Mouse (Mus musculus) hindbrain, embryonic 15.5 days (tissue): ENCODE data around the gene Prdx3. TPM values are rescaled to one million over a fixed set of nuclear protein-coding genes. Genes with fewer than 3 reads are reported as not detected.

Experiments used
- ATAC-seq: fragments of 200-750 bp; cut with Nextera tagmentation; 2 replicates; pipeline ENCODE4 v1.8.0; 2017; ENCODE audit warnings: low read depth, moderate number of reproducible peaks, moderate TSS enrichment; ENCODE audit not compliant: low FRiP score
- H3K27ac ChIP-seq: fragments of 300-500 bp; sonication (generic); replicated peaks from 2 replicates; pipeline ENCODE4 v1.5.1; 2015; ENCODE audit warnings: mild to moderate bottlenecking, inconsistent platforms
- H3K27me3 ChIP-seq: fragments of 300-500 bp; sonication (generic); 2 replicates; pipeline ENCODE4 v1.6.1; 2015; ENCODE audit warnings: control low read depth, inconsistent platforms
- H3K36me3 ChIP-seq: fragments of 300-500 bp; sonication (generic); 2 replicates; pipeline ENCODE4 v1.6.1; 2015; ENCODE audit warnings: control low read depth, inconsistent platforms
- H3K4me1 ChIP-seq: fragments of 300-500 bp; sonication (generic); replicated peaks from 2 replicates; pipeline ENCODE4 v1.6.1; 2015; ENCODE audit warnings: control low read depth, inconsistent platforms
- H3K4me2 ChIP-seq: fragments of 300-500 bp; sonication (generic); 2 replicates; pipeline ENCODE4 v1.6.1; 2015; ENCODE audit warnings: moderate library complexity, mild to moderate bottlenecking, inconsistent platforms
- H3K4me3 ChIP-seq: fragments of 300-500 bp; sonication (generic); 2 replicates; pipeline ENCODE4 v1.5.1; 2015; ENCODE audit warnings: mild to moderate bottlenecking, inconsistent platforms
- H3K9ac ChIP-seq: fragments of 300-500 bp; sonication (generic); 2 replicates; pipeline ENCODE4 v1.6.1; 2015; ENCODE audit warnings: inconsistent platforms
- H3K9me3 ChIP-seq: fragments of 300-500 bp; sonication (generic); 2 replicates; pipeline ENCODE4 v1.6.1; 2016; ENCODE audit warnings: control low read depth, inconsistent platforms
- WGBS: fragments of 180-500 bp; shearing (Covaris S2); methylation state at CpG from one replicate; pipeline ENCODE4 v1.1.7; 2015; 5-methylcytosine and 5-hydroxymethylcytosine counted together
- polyA plus RNA-seq: library from polyadenylated mRNA; unstranded; fragments of >200 nt; fragmentation: Nextera tagmentation; extraction: Ambion mirVana; gene quantifications from 2 replicates; pipeline ENCODE4 v1.2.1, GENCODE M21; 2015

Prdx3 gene
- polyA plus RNA-seq: 109 and 112 TPM in 2 replicates

DNA sequence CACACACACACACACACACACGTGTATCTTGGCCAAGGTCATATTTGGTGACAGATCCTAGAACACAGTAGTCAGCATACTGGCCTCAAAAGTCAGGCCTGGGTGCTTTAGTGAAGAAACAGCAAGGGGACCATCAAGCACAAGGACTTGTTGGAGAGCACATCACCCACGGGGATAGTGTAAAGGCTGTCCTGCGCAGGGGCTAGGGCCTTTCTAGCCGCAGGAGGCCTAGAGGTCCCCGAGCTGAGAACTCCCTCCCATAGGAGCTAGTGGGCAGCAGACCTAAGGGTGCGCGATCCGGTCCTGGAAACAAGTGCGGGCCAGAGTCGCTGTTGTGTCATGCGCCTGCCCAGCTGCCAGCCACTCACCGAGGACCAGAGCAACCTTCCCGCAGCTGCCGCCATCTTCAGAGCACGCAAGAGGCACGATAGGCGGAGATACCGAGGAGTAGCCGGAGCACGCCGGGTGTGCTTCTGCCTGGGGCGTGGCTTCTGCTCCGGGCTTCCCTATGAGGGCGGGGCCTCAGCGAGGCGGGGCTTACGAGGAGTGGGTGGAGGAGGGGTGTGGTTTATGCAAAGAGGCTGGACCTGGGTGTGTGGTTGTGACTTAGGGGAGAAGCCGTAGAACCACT, at the start of gene Prdx3:
TSS of gene Prdx3 (minus strand) at position 493 of the 631 bp plus-strand sequence.
- under 1% methylated on average over 28 of the region's 28 CpGs for WGBS
- Histone ChIP-seq H3K4me1 (peaks cover 16% of the 10 kb centered on the region; the same call in 1 of the 2 replicates), H3K4me2 (peak within 1 kb of the TSS; percentile 76), H3K4me3 (peak within 1 kb of the TSS; percentile 58), H3K27me3 (no peaks in the 10 kb centered on the region), H3K36me3 (peaks cover 9% of the 10 kb centered on the region; the same call in 1 of the 2 replicates), H3K27ac (peak within 1 kb of the TSS; percentile 72), H3K9me3 (no peaks in the 10 kb centered on the region), H3K9ac (peak within 1 kb of the TSS; percentile 64)
- ATAC-seq: peak; percentile 98

DNA sequence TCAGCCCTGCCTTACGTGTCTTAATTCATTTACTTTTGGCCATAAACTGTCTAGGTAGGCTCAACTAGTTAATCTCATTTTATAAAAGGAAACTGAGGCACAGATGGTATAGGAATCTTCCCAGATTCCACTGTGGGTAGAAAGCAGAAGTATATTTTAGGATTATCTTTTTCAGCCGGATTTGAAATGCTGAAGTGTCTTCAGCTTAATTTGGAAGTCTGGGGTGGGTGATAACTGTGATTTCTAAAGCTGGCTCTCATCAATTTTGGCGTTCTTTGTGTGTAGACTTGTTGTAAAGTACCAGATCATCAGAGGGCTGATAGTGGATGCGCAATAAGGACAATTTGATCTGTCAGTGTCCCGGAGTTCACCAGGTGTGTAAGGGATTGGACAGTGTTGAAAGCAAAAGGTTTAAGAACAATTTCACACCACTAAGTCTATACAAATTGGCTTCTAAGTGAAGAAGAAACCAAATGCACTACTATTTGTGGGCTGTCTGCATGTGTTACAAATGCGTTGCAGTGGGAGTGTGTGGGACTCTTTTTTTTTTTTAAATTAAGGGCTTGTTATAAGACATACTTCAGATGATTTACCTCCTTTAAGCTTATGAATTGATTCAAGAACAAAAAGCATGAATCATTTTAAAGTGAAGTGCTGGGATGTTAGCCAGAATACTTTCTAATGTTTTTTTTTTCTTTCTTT, 42.7 kb upstream of the Prdx3 start:
- 92% methylated on average over 6 of the region's 6 CpGs for WGBS
- Histone ChIP-seq H3K9me3 (no peaks in the 10 kb centered on the region), H3K27me3 (no peaks in the 10 kb centered on the region), H3K4me1 (no peaks in the 10 kb centered on the region), H3K36me3 (no peaks in the 10 kb centered on the region), H3K9ac (no peak overlapping the region), H3K4me3 (no peak overlapping the region), H3K27ac (no peak overlapping the region), H3K4me2 (no peak overlapping the region)
- no peak for ATAC-seq

DNA sequence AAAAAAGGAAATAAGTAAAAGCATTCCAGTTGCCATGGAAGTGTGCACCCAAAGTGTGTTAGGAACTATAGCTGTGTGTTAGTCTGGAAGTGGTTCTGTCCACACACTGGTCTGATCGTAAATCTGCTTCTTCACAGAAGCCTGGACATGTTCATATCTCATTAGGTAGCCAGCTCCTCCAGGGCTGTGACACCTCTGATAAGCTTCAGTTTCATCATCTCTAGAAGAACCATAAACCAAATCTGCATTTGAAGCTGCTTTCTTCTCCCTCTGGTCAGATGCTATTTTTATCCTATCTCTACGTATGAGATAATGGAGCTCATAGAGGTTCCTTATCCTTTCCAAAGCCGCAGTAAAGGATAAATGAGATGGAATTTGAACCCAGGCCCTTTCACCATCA, 41.5 kb upstream of the Prdx3 start:
- no peak for ATAC-seq
- H3K27ac ChIP-seq: no peak overlapping the region
- 92% methylated on average over 3 of the region's 3 CpGs for WGBS
- no peak overlapping the region for H3K4me2 ChIP-seq
- no peaks in the 10 kb centered on the region for H3K9me3 ChIP-seq
- H3K36me3 ChIP-seq: no peaks in the 10 kb centered on the region
- H3K4me3 ChIP-seq: no peak overlapping the region
- H3K4me1 ChIP-seq: no peaks in the 10 kb centered on the region
- H3K27me3 ChIP-seq: no peaks in the 10 kb centered on the region
- no peak overlapping the region for H3K9ac ChIP-seq

DNA sequence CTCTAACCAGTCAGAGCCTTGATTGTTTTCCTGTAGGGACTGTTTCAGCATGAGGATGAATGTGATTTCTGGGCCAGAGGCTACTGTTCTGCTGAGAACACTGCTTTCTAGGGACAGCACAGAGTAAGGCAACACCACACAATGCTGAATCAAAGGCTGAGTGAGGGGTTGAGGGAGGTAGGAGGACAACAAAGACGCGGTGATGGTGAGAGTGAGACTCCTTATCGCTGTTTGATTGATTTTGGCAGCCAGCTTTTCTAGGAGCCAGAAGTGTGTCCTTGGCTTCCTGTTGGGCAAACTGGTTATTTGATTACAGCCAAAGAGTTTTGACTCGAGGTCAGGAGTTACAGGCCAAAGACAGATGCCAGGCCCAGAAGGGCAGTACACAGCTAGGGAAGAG, 40.9 kb upstream of the Prdx3 start:
- Histone ChIP-seq H3K27ac (no peak overlapping the region), H3K9me3 (no peaks in the 10 kb centered on the region), H3K27me3 (no peaks in the 10 kb centered on the region), H3K36me3 (no peaks in the 10 kb centered on the region), H3K9ac (no peak overlapping the region), H3K4me2 (no peak overlapping the region), H3K4me1 (no peaks in the 10 kb centered on the region), H3K4me3 (no peak overlapping the region)
- WGBS: 62% methylated on average over 4 of the region's 4 CpGs
- no peak for ATAC-seq

DNA sequence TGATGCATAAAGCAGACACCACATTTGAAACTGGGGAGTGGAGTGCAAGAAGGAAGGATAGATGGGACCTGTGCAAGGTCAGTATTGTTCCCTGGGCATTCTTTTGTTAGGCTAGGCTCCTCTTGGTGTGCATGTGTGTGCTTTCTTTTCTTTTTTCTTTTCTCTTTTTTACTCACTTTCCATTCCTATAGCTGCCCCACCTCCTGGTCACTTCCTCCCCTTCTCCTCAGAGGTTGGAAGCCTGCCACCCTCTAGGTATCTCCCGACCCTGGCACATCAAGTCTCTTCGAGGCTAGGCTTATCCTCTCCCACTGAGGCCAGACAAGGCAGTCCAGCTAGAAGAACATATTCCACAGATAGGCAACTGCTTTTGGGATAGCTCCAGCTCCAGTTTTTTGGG, 37.3 kb upstream of the Prdx3 start:
- no peaks in the 10 kb centered on the region for H3K36me3 ChIP-seq

DNA sequence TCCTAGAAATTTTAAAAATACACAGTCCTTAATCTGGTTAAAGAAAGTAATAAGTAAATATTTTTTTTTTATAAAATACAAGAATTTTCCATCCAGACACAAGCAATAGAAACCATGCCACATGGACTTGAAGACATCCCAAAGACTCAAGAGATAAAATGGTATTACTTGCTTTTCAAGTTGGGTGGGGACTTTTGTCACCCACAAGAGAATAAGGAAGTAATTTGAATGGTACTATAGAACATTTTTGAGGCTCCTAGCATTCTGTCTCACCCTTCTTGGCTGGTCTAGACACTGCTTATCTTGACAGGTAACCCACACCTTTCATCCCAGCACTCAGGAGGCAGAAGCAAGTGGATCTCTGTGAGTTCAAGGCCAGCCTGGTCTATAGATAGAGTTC, 35.9 kb upstream of the Prdx3 start:
- ATAC-seq: no peak
- H3K9ac ChIP-seq: no peak overlapping the region
- H3K4me2 ChIP-seq: no peak overlapping the region
- H3K4me3 ChIP-seq: no peak overlapping the region
- H3K4me1 ChIP-seq: no peaks in the 10 kb centered on the region
- H3K36me3 ChIP-seq: no peaks in the 10 kb centered on the region
- no peaks in the 10 kb centered on the region for H3K9me3 ChIP-seq
- no peak overlapping the region for H3K27ac ChIP-seq
- no peaks in the 10 kb centered on the region for H3K27me3 ChIP-seq

More for the DNA sequence above, 37.3 kb upstream of the Prdx3 start:
- Histone ChIP-seq H3K9ac (no peak overlapping the region), H3K27me3 (no peaks in the 10 kb centered on the region), H3K4me1 (no peaks in the 10 kb centered on the region), H3K27ac (no peak overlapping the region), H3K4me2 (no peak overlapping the region), H3K4me3 (no peak overlapping the region), H3K9me3 (no peaks in the 10 kb centered on the region)
- ATAC-seq: no peak
- WGBS: 72% methylated on average over 2 of the region's 2 CpGs

DNA sequence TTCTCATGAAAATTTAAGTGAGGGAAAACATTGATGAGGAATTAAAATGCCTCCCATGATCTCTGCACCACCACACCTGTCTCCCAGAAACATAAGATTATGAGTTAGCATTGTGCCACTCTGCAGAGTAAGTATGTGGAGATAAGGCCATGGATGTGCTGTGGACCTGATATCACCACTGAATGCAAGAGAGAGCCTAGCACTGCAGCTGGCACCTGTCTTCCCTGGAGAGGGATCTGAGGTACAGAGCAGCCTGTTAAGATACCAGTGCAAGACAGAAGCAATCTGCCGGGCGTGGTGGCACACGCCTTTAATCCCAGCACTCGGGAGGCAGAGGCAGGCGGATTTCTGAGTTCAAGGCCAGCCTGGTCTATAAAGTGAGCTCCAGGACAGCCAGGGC, 31.1 kb upstream of the Prdx3 start:
- no peak for ATAC-seq
- WGBS: 97% methylated on average over 5 of the region's 5 CpGs
- H3K4me2 ChIP-seq: no peak overlapping the region
- H3K4me3 ChIP-seq: no peak overlapping the region
- no peak overlapping the region for H3K9ac ChIP-seq
- H3K9me3 ChIP-seq: no peaks in the 10 kb centered on the region
- H3K27me3 ChIP-seq: no peaks in the 10 kb centered on the region
- H3K4me1 ChIP-seq: no peaks in the 10 kb centered on the region
- no peak overlapping the region for H3K27ac ChIP-seq
- H3K36me3 ChIP-seq: no peaks in the 10 kb centered on the region

DNA sequence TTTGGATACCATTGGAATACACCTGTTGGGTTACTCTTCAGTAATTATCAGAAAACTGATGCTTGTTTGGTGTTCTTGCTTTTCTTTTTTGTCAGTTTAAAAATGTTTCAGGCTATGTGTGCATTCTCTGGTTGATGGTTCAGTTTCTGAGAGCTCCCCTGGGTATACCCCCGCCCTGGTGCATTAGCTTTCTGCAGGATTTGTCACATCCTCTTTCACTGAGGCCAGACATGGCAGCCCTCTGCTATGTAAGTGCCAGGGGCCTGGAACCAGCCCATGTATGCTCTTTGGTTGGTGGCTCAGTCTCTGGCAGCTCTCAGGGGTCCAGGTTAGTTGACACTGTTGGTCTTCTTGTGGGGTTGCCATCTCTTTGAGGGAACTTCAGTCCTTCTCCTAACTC, 29.6 kb upstream of the Prdx3 start:
- Histone ChIP-seq H3K4me2 (no peak overlapping the region), H3K9me3 (no peaks in the 10 kb centered on the region), H3K36me3 (no peaks in the 10 kb centered on the region), H3K4me1 (no peaks in the 10 kb centered on the region), H3K27ac (no peak overlapping the region), H3K9ac (no peak overlapping the region), H3K27me3 (no peaks in the 10 kb centered on the region), H3K4me3 (no peak overlapping the region)
- WGBS: 95% methylated on average over 1 of the region's 1 CpGs
- ATAC-seq: no peak

DNA sequence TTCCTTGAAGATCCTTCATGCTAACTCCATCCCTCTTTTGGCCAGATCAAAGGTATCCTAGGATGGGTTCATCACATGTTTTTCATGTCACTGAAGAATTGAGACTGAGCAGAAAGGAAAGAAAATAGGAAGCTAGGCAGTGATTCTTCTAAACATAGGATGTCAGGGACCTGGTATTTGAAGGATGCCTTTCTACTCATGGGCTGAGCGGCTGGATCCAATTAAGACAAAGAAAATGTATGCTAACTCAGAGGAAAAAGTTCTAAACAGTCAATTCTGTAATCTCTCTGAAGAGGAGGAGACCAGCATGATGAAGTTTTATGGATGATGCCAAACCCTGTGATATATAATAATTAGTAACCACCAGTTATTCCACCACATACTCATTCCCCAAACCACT, 28.8 kb upstream of the Prdx3 start:
- no peaks in the 10 kb centered on the region for H3K27me3 ChIP-seq

DNA sequence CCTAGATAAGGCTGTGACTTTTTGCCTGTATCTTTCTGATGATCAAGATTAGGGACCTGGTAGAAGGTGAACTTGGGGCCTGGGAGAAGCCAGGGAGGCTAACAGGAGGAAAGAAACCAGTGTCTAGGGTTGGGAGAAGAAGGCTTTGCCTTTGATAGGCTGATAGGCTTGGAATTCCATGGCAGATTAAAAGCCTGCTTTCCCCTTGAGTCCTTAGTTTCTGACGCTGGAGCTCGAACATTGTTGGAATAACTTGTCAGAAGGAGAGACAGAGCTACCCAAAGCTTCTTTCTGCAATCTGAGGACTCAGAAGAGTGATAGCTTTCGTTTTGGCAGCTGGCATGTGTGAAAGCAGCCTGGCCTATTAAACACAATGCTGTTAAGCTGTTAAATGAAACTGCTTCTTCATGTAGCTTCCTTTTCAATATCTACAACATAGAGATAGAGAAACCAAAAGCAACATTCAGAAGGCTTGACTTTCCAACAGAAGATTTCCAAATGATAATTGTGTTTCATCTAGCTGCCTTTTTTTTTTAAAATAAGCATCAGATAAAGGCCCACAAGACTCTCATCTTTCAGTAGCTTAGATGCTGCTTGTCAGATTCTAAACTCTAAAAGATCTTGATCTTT, 21.0 kb upstream of the Prdx3 start:
- Histone ChIP-seq H3K4me1 (peaks cover 16% of the 10 kb centered on the region), H3K27ac (no peak overlapping the region), H3K4me2 (no peak overlapping the region), H3K4me3 (no peak overlapping the region), H3K9ac (no peak overlapping the region), H3K9me3 (no peaks in the 10 kb centered on the region), H3K36me3 (no peaks in the 10 kb centered on the region), H3K27me3 (no peaks in the 10 kb centered on the region)
- no peak for ATAC-seq
- WGBS: 48% methylated on average over 3 of the region's 3 CpGs

More for the DNA sequence above, 28.8 kb upstream of the Prdx3 start:
- no peak overlapping the region for H3K4me3 ChIP-seq
- no peak overlapping the region for H3K27ac ChIP-seq
- no peaks in the 10 kb centered on the region for H3K36me3 ChIP-seq
- H3K4me1 ChIP-seq: no peaks in the 10 kb centered on the region
- no peak overlapping the region for H3K4me2 ChIP-seq
- H3K9me3 ChIP-seq: no peaks in the 10 kb centered on the region
- no peak overlapping the region for H3K9ac ChIP-seq
- no peak for ATAC-seq
- 79% methylated on average over 1 of the region's 1 CpGs for WGBS

DNA sequence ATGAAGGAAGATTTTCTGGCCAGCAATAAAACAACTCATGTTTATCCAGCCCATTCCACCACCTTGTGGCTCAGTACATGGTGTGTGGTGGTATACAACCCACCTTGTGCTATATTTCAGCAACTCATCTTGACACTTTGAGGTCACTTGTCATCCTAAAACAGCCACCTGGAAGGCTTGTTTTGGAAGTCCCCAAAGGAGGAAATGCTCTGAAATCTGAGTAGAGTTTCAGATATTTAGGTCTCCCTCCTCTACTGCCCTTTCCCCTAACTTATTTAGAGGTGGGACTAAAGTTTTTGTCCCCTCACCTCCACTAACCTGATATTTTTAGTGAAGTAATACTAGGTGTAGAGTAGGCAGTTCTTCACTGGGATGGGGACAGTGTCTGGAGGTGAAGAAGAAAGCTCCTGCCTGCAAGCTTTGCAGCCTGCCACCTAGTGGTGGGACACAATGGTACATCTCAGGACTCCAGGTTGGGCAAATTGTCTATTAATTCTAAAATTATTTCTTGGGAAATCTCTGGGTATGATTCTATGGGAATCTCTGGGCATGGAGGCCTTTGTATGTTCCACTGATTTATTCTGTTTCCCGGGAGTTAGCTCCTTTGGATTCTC, 17.7 kb upstream of the Prdx3 start:
- ATAC-seq: no peak
- H3K4me2 ChIP-seq: peak overlapping the region; percentile 76
- no peak overlapping the region for H3K9ac ChIP-seq
- H3K27ac ChIP-seq: no peak overlapping the region
- H3K9me3 ChIP-seq: no peaks in the 10 kb centered on the region
- H3K4me1 ChIP-seq: peaks cover 24% of the 10 kb centered on the region
- no peaks in the 10 kb centered on the region for H3K36me3 ChIP-seq
- no peaks in the 10 kb centered on the region for H3K27me3 ChIP-seq
- 44% methylated on average over 1 of the region's 1 CpGs for WGBS
- peak overlapping the region; percentile 97 for H3K4me3 ChIP-seq

DNA sequence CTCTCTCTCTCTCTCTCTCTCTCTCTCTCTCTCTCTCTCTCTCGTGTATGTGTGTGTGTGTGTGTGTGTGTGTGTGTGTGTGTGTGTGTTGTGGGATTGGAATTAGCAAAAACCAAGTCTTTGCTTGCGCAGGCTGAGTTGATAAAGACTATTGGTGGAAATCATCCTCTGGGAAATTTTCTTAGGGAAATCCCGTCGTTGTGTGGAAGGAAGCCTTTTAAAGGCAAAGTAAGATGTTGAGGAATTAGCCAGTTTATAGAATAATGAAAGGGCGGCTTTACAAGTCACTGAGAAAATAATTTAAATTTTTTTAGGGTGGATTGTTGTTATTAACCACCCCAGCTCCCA, 16.7 kb upstream of the Prdx3 start:
- H3K4me3 ChIP-seq: peak overlapping the region; percentile 97
- H3K9ac ChIP-seq: peak overlapping the region; percentile 39
- H3K36me3 ChIP-seq: no peaks in the 10 kb centered on the region
- WGBS: 14% methylated on average over 4 of the region's 5 CpGs
- no peaks in the 10 kb centered on the region for H3K9me3 ChIP-seq
- H3K27ac ChIP-seq: peak overlapping the region; percentile 57; the same call in 1 of the 2 replicates
- no peak for ATAC-seq
- peak overlapping the region; percentile 76 for H3K4me2 ChIP-seq
- peaks cover 24% of the 10 kb centered on the region for H3K4me1 ChIP-seq
- H3K27me3 ChIP-seq: no peaks in the 10 kb centered on the region
